16 mouse cellular contexts compared by ENCODE assay signal in the genomic region with DNA sequence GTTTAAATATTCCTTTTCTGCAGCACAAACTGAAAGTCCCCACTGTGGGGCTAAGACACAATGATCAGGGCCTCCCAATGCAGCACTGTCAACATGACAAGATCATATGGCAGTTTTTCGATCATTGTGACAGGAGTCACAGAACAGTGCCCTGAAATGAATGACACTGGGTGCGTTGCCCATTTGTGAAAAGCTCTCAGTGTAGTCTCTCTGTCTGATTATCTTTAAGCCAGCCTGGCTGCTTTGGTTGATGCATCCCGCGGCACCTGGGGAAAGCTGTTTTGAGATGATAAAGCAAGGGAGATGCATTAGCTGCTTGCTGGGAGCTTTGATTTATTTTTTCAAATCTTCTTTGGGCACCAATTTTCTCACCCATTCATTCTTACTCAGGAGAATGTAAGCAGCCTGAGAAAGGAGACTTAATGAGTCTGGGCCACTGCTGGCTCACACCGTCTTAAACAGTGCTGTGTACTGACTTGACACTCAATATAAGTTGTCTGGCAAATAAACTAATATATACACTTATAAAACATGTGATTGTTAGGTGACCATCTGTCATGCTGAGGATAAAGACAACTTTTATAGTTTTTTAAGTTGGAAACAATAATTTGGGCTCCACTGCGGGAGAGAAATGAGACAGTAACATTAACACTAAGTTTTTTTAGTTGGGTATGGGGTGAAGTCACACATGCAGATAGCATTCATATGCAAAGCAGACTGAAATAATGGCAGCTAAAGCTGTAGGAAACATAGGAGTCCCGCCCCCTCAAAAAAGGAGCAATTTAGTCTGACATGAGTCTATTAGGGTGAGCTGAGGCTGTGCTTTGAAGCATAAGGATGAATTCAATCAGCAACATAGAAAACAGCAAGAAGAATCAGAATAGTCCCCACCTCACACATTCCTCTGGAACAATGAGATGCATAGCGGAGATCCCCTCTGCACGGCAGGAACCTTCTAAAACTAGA.
DNase-seq lines count a peak whose midpoint lies in the region; ATAC-seq lines count a peak whose summit lies in the region.
"Had no signal": no experiment of that assay in that cellular context is flagged by ENCODE, and none has a peak within 500 bp of the region (broad histone marks: within the 10 kb centered on the region; RNA-seq: fewer than 3 reads in every experiment).

No protein-coding gene starts in this region.

- peak; percentile 97 for ATAC-seq in forebrain, embryonic 13.5 days

- peaks cover 25% of the 10 kb centered on the region for H3K4me1 ChIP-seq in forebrain, embryonic 13.5 days
- H3K4me1 ChIP-seq: limb, embryonic 12.5 days; liver, embryonic 15.5 days had no signal

- no peaks in the 10 kb centered on the region for H3K27me3 ChIP-seq in forebrain, embryonic 13.5 days
- H3K27me3 ChIP-seq: CH12.LX; limb, embryonic 12.5 days; liver, embryonic 15.5 days had no signal

- WGBS in forebrain, embryonic 13.5 days: 6% methylated on average over 9 of the region's 9 CpGs

- peak overlapping the region; percentile 41 for H3K4me2 ChIP-seq in forebrain, embryonic 13.5 days
- H3K4me2 ChIP-seq: limb, embryonic 12.5 days; liver, embryonic 15.5 days had no signal

- H3K27ac ChIP-seq in forebrain, embryonic 13.5 days: peak overlapping the region; percentile 77
- H3K27ac ChIP-seq: gastrocnemius, adult 2 months; left cerebral cortex, adult 2 months; limb, embryonic 12.5 days; liver, embryonic 15.5 days had no signal

- no peaks in the 10 kb centered on the region for H3K36me3 ChIP-seq in forebrain, embryonic 13.5 days (ENCODE audit: poor library complexity, severe bottlenecking)
- H3K36me3 ChIP-seq: limb, embryonic 12.5 days; liver, embryonic 15.5 days had no signal

- H3K9ac ChIP-seq in forebrain, embryonic 13.5 days: no peak overlapping the region
- H3K9ac ChIP-seq: limb, embryonic 12.5 days; liver, embryonic 15.5 days had no signal

- DNase-seq in embryo, embryonic 11 days: peak; percentile 24
- no peak for DNase-seq in embryo, embryonic 9.5 days (ENCODE audit: extremely low spot score)
- DNase-seq in Muller cell, postnatal 12 days (ENCODE audit: inconsistent ontology term): peak; percentile 7
- DNase-seq in mesoderm, embryonic 11.5 days (ENCODE audit: low read depth, low spot score): peak; percentile 12
- no peak for DNase-seq in adrenal gland, postnatal 25 days
- DNase-seq in adrenal gland, adult 18-20 months (ENCODE audit: low spot score in 2 of 2): no peak
- DNase-seq in ovary, postnatal 36 days (ENCODE audit: low spot score): no peak
- DNase-seq: cerebellum, adult 11-12 months; gastrocnemius, adult 2 months; lung, postnatal 14 days; thymus, postnatal 36 days had no signal

- H3K4me3 ChIP-seq in forebrain, embryonic 13.5 days: no peak overlapping the region
- H3K4me3 ChIP-seq: gastrocnemius, adult 2 months; left cerebral cortex, adult 2 months; limb, embryonic 12.5 days; liver, embryonic 15.5 days had no signal

- no peaks in the 10 kb centered on the region for H3K9me3 ChIP-seq in forebrain, embryonic 13.5 days (replicated peaks)
- H3K9me3 ChIP-seq: limb, embryonic 12.5 days; liver, embryonic 15.5 days had no signal

Comparison
In these comparisons a context has a peak if more than half of its experiments do, and no peak if none do; other contexts are left out.
1. DNase-seq: peak in embryo, embryonic 11 days (single experiment), Muller cell, postnatal 12 days (single experiment) and mesoderm, embryonic 11.5 days (single experiment); none in embryo, embryonic 9.5 days (single experiment), adrenal gland, postnatal 25 days (single experiment), adrenal gland, adult 18-20 months (0 of 2) and ovary, postnatal 36 days (single experiment).